Mouse (Mus musculus) neutrophil, adult 5-6 weeks (primary cell): ENCODE results near the gene Hdac5. TPM values are rescaled to one million over a fixed set of nuclear protein-coding genes. Genes with fewer than 3 reads are reported as not detected.
A peak's percentile ranks its signal among the peaks of the same experiment; 100 is the strongest.

Source experiments
- ATAC-seq: fragments of 151-379, 151-347 bp; 2 replicates; pipeline ENCODE4 v1.8.0; 2017; ENCODE audit warnings: mild to moderate bottlenecking, moderate TSS enrichment; ENCODE audit not compliant: insufficient number of reproducible peaks, poor library complexity, low FRiP score, severe bottlenecking; ENCODE audit errors: extremely low read depth
- total RNA-seq: library from RNA; stranded (forward); fragments of 200-1000 nt; gene quantifications from 2 replicates; pipeline ENCODE4 v1.2.3, GENCODE M21; 2017

The Hdac5 gene
- total RNA-seq = 62.9 and 64.1 TPM in 2 replicates

- ATAC-seq = peak; percentile 94
These were observed at the start of gene Hdac5 for GRCm38 (mm10) chr11:102230006-102230741. Gene Hdac5, minus strand, starts transcription at chr11:102230166.

GRCm38 (mm10) chr11:102279595-102279994 lies 49.6 kb upstream of the Hdac5 start:
- ATAC-seq = no peak

- no peak for ATAC-seq
These were observed 47.8 kb upstream of the Hdac5 start for GRCm38 (mm10) chr11:102277754-102278153.

- ATAC-seq = no peak
These were observed 46.5 kb upstream of the Hdac5 start for GRCm38 (mm10) chr11:102276411-102276915.

- ATAC-seq = no peak
These were observed 38.7 kb upstream of the Hdac5 start, which contains the start of gene Asb16 for GRCm38 (mm10) chr11:102268520-102269244. Gene Asb16, plus strand, starts transcription at chr11:102268743.

GRCm38 (mm10) chr11:102267480-102267879 lies 37.5 kb upstream of the Hdac5 start:
- peak; percentile 55 for ATAC-seq

- no peak for ATAC-seq
These were observed 36.8 kb upstream of the Hdac5 start for GRCm38 (mm10) chr11:102266631-102267355.

- no peak for ATAC-seq
These were observed 35.9 kb upstream of the Hdac5 start for GRCm38 (mm10) chr11:102265816-102266215.

GRCm38 (mm10) chr11:102263211-102263610 lies 33.2 kb upstream of the Hdac5 start:
- ATAC-seq = no peak

GRCm38 (mm10) chr11:102258521-102258920 lies 28.6 kb upstream of the Hdac5 start:
- ATAC-seq = no peak

- no peak for ATAC-seq
These were observed 28.1 kb upstream of the Hdac5 start for GRCm38 (mm10) chr11:102258095-102258494.

- ATAC-seq = no peak
These were observed 27.5 kb upstream of the Hdac5 start for GRCm38 (mm10) chr11:102257514-102257913.

- ATAC-seq = no peak
These were observed 19.6 kb upstream of the Hdac5 start for GRCm38 (mm10) chr11:102249351-102250090.

- peak; percentile 91 for ATAC-seq
These were observed 18.8 kb upstream of the Hdac5 start, which contains the start of gene BC030867 for GRCm38 (mm10) chr11:102248630-102249230. Gene BC030867, plus strand, starts transcription at chr11:102248882.

GRCm38 (mm10) chr11:102246871-102247270 lies 16.9 kb upstream of the Hdac5 start:
- ATAC-seq = no peak

GRCm38 (mm10) chr11:102246273-102246635 lies 16.3 kb upstream of the Hdac5 start:
- no peak for ATAC-seq

GRCm38 (mm10) chr11:102245581-102246272 lies 15.8 kb upstream of the Hdac5 start:
- ATAC-seq = no peak

- peak; percentile 64 for ATAC-seq
These were observed 15.0 kb upstream of the Hdac5 start for GRCm38 (mm10) chr11:102244926-102245449.
